Mouse (Mus musculus) retina, adult 2 months (tissue): Measurements from ENCODE around the gene 1500009C09Rik.

ENCODE experiments used
- DNase-seq: peaks from one replicate; pipeline ENCODE4 v3.0.0-alpha.2; 2012; ENCODE audit warnings: low read depth, low spot score

1500009C09Rik gene

GRCm38 (mm10) chr15:82247131-82247776 is 4.9 kb upstream of the 1500009C09Rik start:
- DNase-seq = no peak

- DNase-seq = no peak
Measured at GRCm38 (mm10) chr15:82251579-82251978, 618 bp upstream of the 1500009C09Rik start.

GRCm38 (mm10) chr15:82255248-82255647 is 3.1 kb downstream of the 1500009C09Rik start:
- no peak for DNase-seq

- DNase-seq = peak; percentile 56
Measured at GRCm38 (mm10) chr15:82255944-82256383, 3.8 kb downstream of the 1500009C09Rik start.

- no peak for DNase-seq
Measured at GRCm38 (mm10) chr15:82259510-82259909, 7.3 kb downstream of the 1500009C09Rik start.

- peak; percentile 30 for DNase-seq
Measured at GRCm38 (mm10) chr15:82266356-82266755, 14.2 kb downstream of the 1500009C09Rik start.

- DNase-seq = no peak
Measured at GRCm38 (mm10) chr15:82268185-82268584, 16.0 kb downstream of the 1500009C09Rik start.

- DNase-seq = no peak
Measured at GRCm38 (mm10) chr15:82268783-82269182, 16.6 kb downstream of the 1500009C09Rik start.

- peak; percentile 53 for DNase-seq
Measured at GRCm38 (mm10) chr15:82271201-82271600, 19.0 kb downstream of the 1500009C09Rik start.

GRCm38 (mm10) chr15:82272295-82272694 is 20.1 kb downstream of the 1500009C09Rik start:
- no peak for DNase-seq

- no peak for DNase-seq
Measured at GRCm38 (mm10) chr15:82274593-82274926, 22.4 kb downstream of the 1500009C09Rik start, which contains the start of gene Sept3. TSS of gene Sept3 (plus strand) at chr15:82274893.

GRCm38 (mm10) chr15:82274927-82275901 is 23.0 kb downstream of the 1500009C09Rik start:
- DNase-seq = no peak

GRCm38 (mm10) chr15:82277591-82277990 is 25.4 kb downstream of the 1500009C09Rik start:
- DNase-seq = no peak

- DNase-seq = no peak
Measured at GRCm38 (mm10) chr15:82280638-82281037, 28.4 kb downstream of the 1500009C09Rik start.

GRCm38 (mm10) chr15:82286157-82286556 is 34.0 kb downstream of the 1500009C09Rik start:
- DNase-seq = no peak

GRCm38 (mm10) chr15:82290252-82290651 is 38.1 kb downstream of the 1500009C09Rik start:
- DNase-seq = no peak

GRCm38 (mm10) chr15:82292851-82293250 is 40.7 kb downstream of the 1500009C09Rik start:
- no peak for DNase-seq

GRCm38 (mm10) chr15:82293271-82293711 is 41.1 kb downstream of the 1500009C09Rik start:
- no peak for DNase-seq

- no peak for DNase-seq
Measured at GRCm38 (mm10) chr15:82294059-82294458, 41.9 kb downstream of the 1500009C09Rik start.

GRCm38 (mm10) chr15:82298764-82299561 is 46.8 kb downstream of the 1500009C09Rik start, which contains the start of gene Wbp2nl:
TSS of gene Wbp2nl (plus strand) at chr15:82298954.
- DNase-seq = no peak

- DNase-seq = no peak
Measured at GRCm38 (mm10) chr15:82307107-82307506, 54.9 kb downstream of the 1500009C09Rik start.
